Mouse (Mus musculus) CH12.LX (cell line): ENCODE measurements around the gene Gm16223. TPM values are rescaled to one million over a fixed set of nuclear protein-coding genes. Genes with fewer than 3 reads are reported as not detected.

Source experiments
- DNase-seq: peaks from one replicate; pipeline ENCODE4 v3.0.0-alpha.2; 2013; ENCODE audit errors: extremely low read depth
- H3K27ac ChIP-seq: 2 replicates; pipeline ENCODE4 v1.5.1; 2012; ENCODE audit warnings: low read depth, mild to moderate bottlenecking, control low read depth, moderate library complexity; ENCODE audit not compliant: insufficient read depth
- H3K27me3 ChIP-seq: replicated peaks from 2 replicates; pipeline ENCODE3; 2012; ENCODE audit warnings: inconsistent platforms
- H3K36me3 ChIP-seq, 2 experiments: replicated peaks in 1 of 2; 2 replicates each; pipeline versions ENCODE3 to v1.6.1; 2012; ENCODE audit warnings: inconsistent platforms in 1 of 2, low read length in 1 of 2, mild to moderate bottlenecking in 1 of 2, mixed read lengths in 1 of 2, moderate library complexity in 1 of 2; ENCODE audit not compliant: control insufficient read depth in 1 of 2, insufficient read depth in 1 of 2
- H3K4me1 ChIP-seq, 2 experiments: 2 replicates each; pipeline ENCODE4 v1.6.1; 2012; ENCODE audit warnings: inconsistent platforms in 1 of 2, moderate library complexity in 1 of 2; ENCODE audit not compliant: insufficient read depth in 2 of 2, control insufficient read depth in 1 of 2
- H3K4me2 ChIP-seq: 2 replicates; pipeline ENCODE4 v1.6.1; 2012; ENCODE audit warnings: low read depth, mild to moderate bottlenecking, control low read depth; ENCODE audit not compliant: poor library complexity, insufficient read depth, severe bottlenecking
- H3K4me3 ChIP-seq, 3 experiments: fragments of 150-350 bp in 1 of 3; sonication (generic) in 1 of 3; replicated peaks in 1 of 3; 2 replicates each; pipeline versions ENCODE3 to v1.5.1; 2011 to 2012; ENCODE audit warnings: low read depth in 2 of 3, low read length in 2 of 3, mild to moderate bottlenecking in 2 of 3, moderate library complexity in 2 of 3, control low read depth in 1 of 3, improper control_type of control experiment in 1 of 3, inconsistent platforms in 1 of 3, mixed read lengths in 1 of 3; ENCODE audit not compliant: poor library complexity in 1 of 3
- H3K79me2 ChIP-seq: replicated peaks from 2 replicates; pipeline ENCODE4 v1.6.1; 2012; ENCODE audit warnings: mild to moderate bottlenecking, moderate library complexity; ENCODE audit not compliant: control insufficient read depth, poor library complexity, insufficient read depth, severe bottlenecking; ENCODE audit errors: extremely low read depth
- H3K9ac ChIP-seq: 2 replicates; pipeline ENCODE4 v1.6.1; 2012; ENCODE audit warnings: low read depth, mild to moderate bottlenecking, control low read depth, moderate library complexity; ENCODE audit not compliant: insufficient read depth
- H3K9me3 ChIP-seq: replicated peaks from 2 replicates; pipeline ENCODE3; 2012; ENCODE audit warnings: low read length, inconsistent platforms, mixed read lengths
- CHD1 ChIP-seq: IDR thresholded peaks from 2 replicates; pipeline ENCODE4 v1.6.1; 2012; ENCODE audit warnings: low read depth, low read length, improper control_type of control experiment, inconsistent platforms
- E2F4 ChIP-seq: IDR thresholded peaks from 2 replicates; pipeline ENCODE4 v1.6.1; 2011; ENCODE audit warnings: low read depth, low read length, improper control_type of control experiment; ENCODE audit not compliant: insufficient replicate concordance
- ELF1 ChIP-seq: IDR thresholded peaks from 2 replicates; pipeline ENCODE4 v1.6.1; 2014; ENCODE audit warnings: low read depth, mild to moderate bottlenecking, inconsistent platforms, low read length, improper control_type of control experiment
- ETS1 ChIP-seq: conservative IDR thresholded peaks from 2 replicates; pipeline ENCODE4 v1.6.1; 2012; ENCODE audit warnings: low read depth, mild to moderate bottlenecking, inconsistent platforms, low read length, improper control_type of control experiment, moderate library complexity
- GABPA ChIP-seq: IDR thresholded peaks from 2 replicates; pipeline ENCODE4 v1.6.1; 2012; ENCODE audit warnings: low read depth, low read length, improper control_type of control experiment, inconsistent platforms; ENCODE audit not compliant: insufficient replicate concordance
- IRF4 ChIP-seq: IDR thresholded peaks from 2 replicates; pipeline ENCODE4 v1.6.1; 2014; ENCODE audit warnings: low read depth, mild to moderate bottlenecking, inconsistent platforms, low read length, improper control_type of control experiment
- MAFK ChIP-seq: IDR thresholded peaks from 2 replicates; pipeline ENCODE4 v1.6.1; 2011; ENCODE audit warnings: low read length, improper control_type of control experiment; ENCODE audit not compliant: insufficient replicate concordance
- MAZ ChIP-seq: IDR thresholded peaks from 2 replicates; pipeline ENCODE4 v1.6.1; 2012; ENCODE audit warnings: low read depth, mild to moderate bottlenecking, inconsistent platforms, low read length, improper control_type of control experiment, moderate library complexity
- MEF2A ChIP-seq: IDR thresholded peaks from 2 replicates; pipeline ENCODE4 v1.6.1; 2014; ENCODE audit warnings: low read depth, mild to moderate bottlenecking, inconsistent platforms, low read length, improper control_type of control experiment, borderline replicate concordance
- MYC ChIP-seq: IDR thresholded peaks from 2 replicates; pipeline ENCODE4 v1.6.1; 2011; ENCODE audit warnings: low read depth, mild to moderate bottlenecking, improper control_type of control experiment, low read length
- NELFE ChIP-seq: IDR thresholded peaks from 2 replicates; pipeline ENCODE4 v1.6.1; 2011; ENCODE audit warnings: low read depth, low read length, improper control_type of control experiment
- RAD21 ChIP-seq: IDR thresholded peaks from 2 replicates; pipeline ENCODE4 v1.6.1; 2011; ENCODE audit warnings: low read depth, mild to moderate bottlenecking, low read length, improper control_type of control experiment, moderate library complexity
- SIN3A ChIP-seq: IDR thresholded peaks from 2 replicates; pipeline ENCODE4 v1.6.1; 2012; ENCODE audit warnings: low read length, improper control_type of control experiment, inconsistent platforms
- USF1 ChIP-seq: IDR thresholded peaks from 2 replicates; pipeline ENCODE4 v1.6.1; 2014; ENCODE audit warnings: low read depth, mild to moderate bottlenecking, inconsistent platforms, low read length, improper control_type of control experiment
- ZC3H11A ChIP-seq: IDR thresholded peaks from 2 replicates; pipeline ENCODE4 v1.6.1; 2012; ENCODE audit warnings: low read depth, mild to moderate bottlenecking, inconsistent platforms, low read length, improper control_type of control experiment
- dilution Hi-C: fragments of 300-500 bp; cut with MboI; formaldehyde crosslinking; loops from 2 replicates; pipeline ENCODE4 v1.14.3; 2020; ENCODE audit warnings: low sequenced_read_pairs; ENCODE audit not compliant: extremely low pct_unique_long_range_greater_than_20kb, extremely low pct_ligation_motif_present
- in situ Hi-C: fragments of 300-500 bp; cut with MboI; formaldehyde crosslinking; loops from 3 replicates; pipeline ENCODE4 v1.14.3; 2019; ENCODE audit warnings: low sequenced_read_pairs, low pct_ligation_motif_present, low pct_unique_long_range_greater_than_20kb, mixed read lengths
- polyA plus RNA-seq: library from polyadenylated mRNA; unstranded; fragments of >175 nt; gene quantifications from 2 replicates; pipeline ENCODE4 v1.2.1, GENCODE M21; 2012; ENCODE audit warnings: low read depth; ENCODE audit not compliant: insufficient read length
- total RNA-seq, 2 experiments: library from RNA; depleted of rRNA; stranded (reverse); fragments of 300-350 nt in 1 of 2; fragments of >200 nt in 1 of 2; gene quantifications; 2 replicates each; pipeline ENCODE4 v1.2.3; 2012 to 2014

The Gm16223 gene
- total and polyA plus RNA-seq, 3 experiments = not detected

DNA sequence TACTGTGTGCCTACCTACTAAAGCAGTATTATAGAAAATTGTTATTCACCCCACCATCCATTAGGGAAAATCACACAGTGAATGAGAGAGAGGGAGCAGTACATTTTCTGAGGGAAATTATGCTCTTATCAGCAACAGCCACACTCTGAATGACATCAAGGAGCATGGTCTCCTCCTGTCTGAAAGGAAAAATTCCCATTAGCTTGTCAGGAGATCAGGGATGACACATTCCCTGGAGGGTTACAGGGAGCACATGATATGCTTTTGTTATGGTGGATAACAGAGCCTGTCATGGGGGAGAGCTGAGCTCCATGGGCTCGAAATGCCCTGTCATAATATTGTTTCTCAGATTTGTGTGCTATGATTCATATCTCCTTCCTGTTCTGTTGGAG is 424 bp downstream of the Gm16223 start:
- no peak for DNase-seq
- in situ Hi-C loops (no loop called here), dilution Hi-C loops (no loop called here)
- Histone ChIP-seq H3K79me2 (no peaks in the 10 kb centered on the region), H3K36me3 (no peaks in the 10 kb centered on the region), H3K4me1 (no peaks in the 10 kb centered on the region), H3K4me3 (no peak overlapping the region), H3K4me2 (no peak overlapping the region), H3K27me3 (no peaks in the 10 kb centered on the region), H3K27ac (no peak overlapping the region), H3K9me3 (no peaks in the 10 kb centered on the region), H3K9ac (no peak overlapping the region)
- TF ChIP-seq ZC3H11A (no peak), IRF4 (no peak), CHD1 (no peak), MEF2A (no peak)
- TF ChIP-seq, all 38 proteins: peak for 0

DNA sequence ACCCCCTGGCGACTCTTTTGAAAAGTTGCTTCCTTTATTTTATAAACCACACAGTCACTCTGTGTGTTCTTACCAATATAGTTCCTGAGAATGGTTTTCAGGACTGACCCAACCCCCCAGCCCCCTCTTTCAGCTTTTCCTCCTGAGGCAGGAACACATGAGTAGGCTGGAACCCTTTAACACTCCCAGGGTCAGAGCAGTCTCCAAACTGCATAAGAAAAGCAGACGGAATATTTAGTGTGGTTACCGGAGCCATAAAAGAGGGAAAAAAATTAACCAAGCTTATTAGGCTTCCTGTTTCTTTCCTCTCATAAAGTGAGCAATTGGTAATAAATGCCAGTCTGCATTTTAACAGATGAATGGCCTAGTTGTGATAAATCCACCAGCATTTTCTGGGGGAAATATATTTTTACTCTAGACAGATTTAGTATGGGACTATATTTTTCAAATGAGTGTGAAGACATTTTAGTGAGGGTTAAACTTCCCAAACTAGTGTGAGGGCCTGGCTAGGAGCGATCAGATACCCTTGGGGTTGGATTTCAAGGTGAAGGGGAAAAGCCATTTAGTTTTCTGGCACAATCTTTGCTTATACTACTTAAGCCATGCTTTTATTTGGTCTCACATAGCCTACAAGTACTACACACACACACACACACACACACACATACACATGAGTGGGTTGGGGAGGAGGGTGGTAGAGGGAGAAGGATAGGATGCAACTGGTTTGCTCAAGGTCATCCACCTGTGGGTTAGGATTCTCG is 49.0 kb downstream of the Gm16223 start:
- Histone ChIP-seq H3K79me2 (no peaks in the 10 kb centered on the region), H3K9ac (no peak overlapping the region), H3K4me2 (no peak overlapping the region), H3K36me3 (no peaks in the 10 kb centered on the region), H3K27ac (no peak overlapping the region), H3K9me3 (no peaks in the 10 kb centered on the region), H3K4me3 (no peak overlapping the region), H3K27me3 (no peaks in the 10 kb centered on the region), H3K4me1 (no peaks in the 10 kb centered on the region)
- TF ChIP-seq MAZ (no peak), SIN3A (no peak), ETS1 (no peak), MAFK (no peak), USF1 (no peak), NELFE (no peak), GABPA (no peak)
- dilution Hi-C loops (no loop called here), in situ Hi-C loops (no loop called here)
- DNase-seq = no peak

DNA sequence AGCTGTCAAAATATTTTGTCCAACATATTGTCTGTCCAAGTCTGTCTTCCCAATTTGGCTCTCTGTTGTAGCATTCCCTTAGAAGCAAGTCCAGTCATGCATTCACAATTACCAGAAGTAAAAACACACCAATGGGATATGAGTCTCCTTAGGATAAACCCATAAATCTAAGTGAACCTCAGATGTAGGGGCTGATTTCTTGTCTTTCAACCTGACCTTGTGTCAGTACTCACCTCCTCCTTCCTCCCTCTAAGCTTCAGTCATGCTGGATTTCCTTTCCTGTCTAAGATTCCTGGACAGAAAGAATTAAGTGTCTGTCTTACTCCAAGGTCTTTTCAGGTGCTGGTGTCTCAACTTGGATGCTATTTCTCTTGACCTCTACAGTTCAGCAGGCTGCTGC is 57.8 kb downstream of the Gm16223 start:
- H3K4me2 ChIP-seq = no peak overlapping the region
- H3K27ac ChIP-seq = no peak overlapping the region
- DNase-seq = no peak
- no peaks in the 10 kb centered on the region for H3K27me3 ChIP-seq
- H3K4me1 ChIP-seq = no peaks in the 10 kb centered on the region; a peak in 1 of 4 replicates
- no peaks in the 10 kb centered on the region for H3K9me3 ChIP-seq
- in situ Hi-C loops = no loop called here
- H3K36me3 ChIP-seq = no peaks in the 10 kb centered on the region
- TF ChIP-seq ELF1 (no peak), MYC (no peak), E2F4 (no peak), MAFK (no peak), MAZ (no peak), RAD21 (no peak)
- 0 out of 2 replicates have a peak, but pooled peaks cover 2% of the 10 kb centered on the region for H3K79me2 ChIP-seq
- no peak overlapping the region for H3K4me3 ChIP-seq
- no peak overlapping the region for H3K9ac ChIP-seq
- dilution Hi-C loops = no loop called here
